Mouse (Mus musculus): ENCODE data around the gene Lpp. TPM values are rescaled to one million over a fixed set of nuclear protein-coding genes. Genes with fewer than 3 reads are reported as not detected.
A peak's percentile ranks its signal among the peaks of the same experiment; 100 is the strongest.

The Lpp gene
- polyA plus RNA-seq, 1 experiment from 2014 or later, result 51.0 TPM

DNA sequence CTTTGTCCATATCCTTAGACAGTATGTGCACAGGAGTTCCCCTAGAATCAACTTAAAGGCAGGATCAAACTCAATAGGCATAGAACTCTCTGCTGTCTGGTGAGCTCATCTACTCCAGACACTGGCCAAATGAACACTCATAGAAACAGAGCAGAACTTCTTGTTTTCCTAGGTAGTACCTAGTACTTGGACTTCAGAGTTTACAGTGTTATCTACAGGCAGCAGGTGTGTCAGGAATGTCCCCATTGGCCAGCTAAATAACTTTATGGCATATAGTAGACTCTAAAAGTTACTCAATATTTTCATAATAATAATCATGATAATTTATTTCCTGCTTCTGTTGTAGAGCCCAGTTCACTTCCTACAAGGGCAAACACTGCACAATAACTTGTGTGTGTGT, 16.8 kb upstream of the Lpp start:
- Histone ChIP-seq H3K9ac (no peak overlapping the region), H3K9me3 (no peaks in the 10 kb centered on the region), H3K27ac (no peak overlapping the region), H3K4me2 (no peak overlapping the region), H3K36me3 (no peaks in the 10 kb centered on the region), H3K27me3 (no peaks in the 10 kb centered on the region), H3K4me3 (no peak overlapping the region), H3K4me1 (no peaks in the 10 kb centered on the region)
- ATAC-seq (ENCODE audit: insufficient number of reproducible peaks, low FRiP score, low TSS enrichment, low read depth), result no peak

DNA sequence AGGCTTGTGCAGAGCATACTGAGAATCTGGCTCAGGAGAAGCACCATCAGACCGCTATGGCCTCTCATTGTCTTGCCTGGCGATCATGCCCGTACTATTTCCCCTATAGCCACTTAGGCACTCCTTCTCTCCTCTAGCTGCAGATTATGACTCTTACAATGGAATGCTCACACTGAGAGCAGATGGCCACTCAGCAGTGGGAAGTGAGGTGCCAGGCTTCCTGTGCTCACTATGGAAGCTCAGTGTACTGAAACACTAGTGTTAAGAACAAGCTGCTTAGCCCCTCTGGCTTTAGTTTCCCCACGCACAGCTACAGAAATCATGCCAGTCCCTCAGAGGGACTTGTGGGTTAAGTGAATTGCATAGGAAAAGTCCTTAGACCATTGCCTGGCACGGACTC, 2.7 kb upstream of the Lpp start:
- no peak overlapping the region for H3K9ac ChIP-seq
- no peaks in the 10 kb centered on the region for H3K36me3 ChIP-seq
- H3K27me3 ChIP-seq, result no peaks in the 10 kb centered on the region
- peaks cover 18% of the 10 kb centered on the region for H3K4me1 ChIP-seq
- 88% methylated on average over 5 of the region's 5 CpGs for WGBS
- ATAC-seq (ENCODE audit: insufficient number of reproducible peaks, low FRiP score, low TSS enrichment, low read depth), result no peak
- no peak overlapping the region for H3K4me3 ChIP-seq
- no peaks in the 10 kb centered on the region for H3K9me3 ChIP-seq
- no peak overlapping the region for H3K4me2 ChIP-seq
- no peak overlapping the region for H3K27ac ChIP-seq

DNA sequence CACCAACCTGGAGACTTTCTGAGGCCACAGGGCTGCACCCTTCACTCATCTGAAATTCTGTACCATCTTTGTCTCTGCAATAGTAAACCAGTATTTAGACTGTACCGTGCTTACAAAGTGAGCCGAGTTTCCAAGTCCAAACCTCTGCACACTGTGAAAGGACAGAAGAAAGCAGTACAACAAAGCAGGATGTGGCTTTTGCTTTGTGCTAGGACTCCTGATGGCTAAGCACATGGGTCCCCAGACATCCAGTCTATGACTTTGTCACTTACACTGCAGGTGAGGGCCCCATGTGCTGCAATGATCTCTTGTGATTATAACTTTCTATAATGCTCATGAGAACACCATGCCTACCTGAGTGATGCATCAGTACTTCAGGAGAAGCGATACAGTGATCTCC, 2.2 kb upstream of the Lpp start:
- WGBS, result 79% methylated on average over 3 of the region's 3 CpGs
- H3K4me1 ChIP-seq, result peaks cover 18% of the 10 kb centered on the region
- no peak for ATAC-seq (ENCODE audit: insufficient number of reproducible peaks, low FRiP score, low TSS enrichment, low read depth)

DNA sequence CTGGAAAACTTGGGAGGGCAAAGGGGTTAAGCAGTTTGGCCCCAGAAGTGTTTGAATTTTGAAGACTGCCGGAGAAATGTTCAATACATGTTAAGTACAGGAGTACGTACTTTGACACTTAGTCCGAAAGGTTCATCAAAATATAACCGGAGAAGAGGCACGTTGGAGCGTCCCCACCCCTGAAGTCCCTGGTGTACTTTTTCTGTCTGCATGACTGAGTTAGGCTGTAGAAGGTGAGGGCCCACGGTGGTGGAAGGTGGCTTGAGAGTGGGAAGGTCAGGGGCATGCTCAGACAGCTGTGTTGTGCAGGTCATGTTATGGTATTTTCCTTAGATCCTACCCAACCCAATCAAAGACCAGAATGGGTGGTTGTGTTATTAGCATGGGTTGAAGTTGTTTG, 1.4 kb upstream of the Lpp start:
- WGBS, result 87% methylated on average over 7 of the region's 7 CpGs
- no peak for ATAC-seq (ENCODE audit: insufficient number of reproducible peaks, low FRiP score, low TSS enrichment, low read depth)
- no peaks in the 10 kb centered on the region for H3K27me3 ChIP-seq
- peaks cover 26% of the 10 kb centered on the region for H3K4me1 ChIP-seq
- H3K27ac ChIP-seq, result peak overlapping the region; percentile 99
- no peak overlapping the region for H3K4me2 ChIP-seq
- no peaks in the 10 kb centered on the region for H3K9me3 ChIP-seq
- no peak overlapping the region for H3K9ac ChIP-seq
- H3K36me3 ChIP-seq, result no peaks in the 10 kb centered on the region
- peak overlapping the region; percentile 86; the same call in 1 of the 2 replicates for H3K4me3 ChIP-seq

More for the DNA sequence above, 2.2 kb upstream of the Lpp start:
- H3K36me3 ChIP-seq, result no peaks in the 10 kb centered on the region
- no peaks in the 10 kb centered on the region for H3K27me3 ChIP-seq
- no peaks in the 10 kb centered on the region for H3K9me3 ChIP-seq
- H3K27ac ChIP-seq, result no peak overlapping the region
- no peak overlapping the region for H3K9ac ChIP-seq
- no peak overlapping the region for H3K4me2 ChIP-seq
- no peak overlapping the region for H3K4me3 ChIP-seq

DNA sequence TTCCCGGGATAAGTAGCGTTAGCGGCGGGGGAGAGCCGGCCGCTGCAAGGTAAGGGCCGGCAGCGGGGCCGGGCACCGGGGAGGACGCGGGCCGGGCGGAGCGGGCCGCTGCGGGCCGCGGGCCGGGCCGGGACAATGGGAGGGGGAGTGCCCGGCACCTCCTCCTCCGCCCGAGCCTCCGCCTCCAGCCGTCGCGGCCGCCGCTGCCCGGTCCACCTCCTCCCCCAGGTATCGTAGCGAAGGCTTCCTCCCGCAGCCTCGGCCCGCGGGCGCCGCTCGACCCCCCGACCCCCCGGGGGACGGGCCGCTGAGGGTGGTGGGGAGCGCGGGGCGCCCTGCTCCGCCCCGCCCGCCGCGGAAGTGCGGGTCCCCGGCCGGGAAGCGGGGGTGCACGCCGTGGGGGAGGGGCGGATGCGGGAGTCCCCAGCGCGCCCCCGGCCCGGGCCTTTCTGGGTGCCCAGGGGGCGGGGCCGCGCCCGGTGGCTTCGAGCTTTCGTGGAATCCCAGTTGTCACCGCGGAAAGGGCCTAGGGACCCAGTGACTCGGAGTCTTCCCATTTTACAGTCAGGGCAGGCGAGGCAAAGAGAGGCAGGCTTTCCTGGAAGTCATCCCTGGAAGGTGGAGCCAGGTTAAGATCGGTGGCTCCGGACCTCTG, 376 bp downstream of the Lpp start:
- H3K36me3 ChIP-seq, result no peaks in the 10 kb centered on the region
- peaks cover 39% of the 10 kb centered on the region for H3K4me1 ChIP-seq
- H3K4me3 ChIP-seq, result peak overlapping the region; percentile 86
- H3K9ac ChIP-seq, result peak overlapping the region; percentile 90
- ATAC-seq (ENCODE audit: insufficient number of reproducible peaks, low FRiP score, low TSS enrichment, low read depth), result peak; percentile 48
- peak overlapping the region; percentile 99 for H3K27ac ChIP-seq
- no peaks in the 10 kb centered on the region for H3K27me3 ChIP-seq
- H3K9me3 ChIP-seq, result no peaks in the 10 kb centered on the region
- peak overlapping the region; percentile 63 for H3K4me2 ChIP-seq
- under 1% methylated on average over 44 of the region's 76 CpGs for WGBS

DNA sequence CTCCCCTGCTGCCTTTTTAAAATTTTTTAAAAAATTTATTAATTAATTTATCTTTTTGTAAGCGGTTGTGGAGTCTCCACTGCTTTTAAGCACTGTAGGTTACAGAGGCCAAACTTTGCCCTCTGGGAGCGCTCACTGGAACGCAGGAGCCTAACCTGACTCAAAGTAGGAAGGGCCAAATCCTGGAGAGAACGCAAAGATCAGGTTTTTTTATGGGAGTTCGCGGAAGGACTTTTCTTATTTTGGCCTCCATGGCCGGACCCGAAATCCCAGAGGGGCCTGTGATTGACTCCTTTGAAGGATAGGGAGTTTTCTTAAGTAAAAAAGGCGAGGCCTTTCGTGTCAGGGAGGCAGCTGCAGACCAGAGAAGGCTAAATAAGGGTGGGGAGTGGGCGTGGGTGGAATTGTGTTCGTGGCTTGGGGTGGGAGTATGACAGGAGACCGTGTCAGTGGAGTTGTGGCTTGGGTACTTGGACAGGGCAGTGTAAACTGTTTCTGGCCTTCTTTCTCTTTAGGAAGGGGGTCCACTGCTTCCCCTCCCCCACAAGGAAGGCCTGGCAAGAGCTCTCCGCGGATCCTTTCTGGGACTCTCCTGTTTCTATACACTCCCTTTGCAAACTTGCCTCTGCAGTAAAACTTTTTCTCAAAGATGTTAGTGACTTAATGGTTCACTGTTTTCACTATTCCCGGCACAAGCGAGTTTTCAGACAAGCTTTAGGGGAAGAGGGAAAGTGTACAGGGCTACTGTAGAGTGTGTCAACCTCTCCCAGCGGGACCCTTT, 1.1 kb downstream of the Lpp start:
- H3K27me3 ChIP-seq, result no peaks in the 10 kb centered on the region
- 5% methylated on average over 18 of the region's 18 CpGs for WGBS
- H3K4me2 ChIP-seq, result peak overlapping the region; percentile 63
- H3K4me1 ChIP-seq, result peaks cover 41% of the 10 kb centered on the region
- no peaks in the 10 kb centered on the region for H3K36me3 ChIP-seq
- H3K27ac ChIP-seq, result peak overlapping the region; percentile 99
- no peaks in the 10 kb centered on the region for H3K9me3 ChIP-seq
- H3K9ac ChIP-seq, result peak overlapping the region; percentile 90
- peak overlapping the region; percentile 86 for H3K4me3 ChIP-seq
- no peak for ATAC-seq (ENCODE audit: insufficient number of reproducible peaks, low FRiP score, low TSS enrichment, low read depth)

DNA sequence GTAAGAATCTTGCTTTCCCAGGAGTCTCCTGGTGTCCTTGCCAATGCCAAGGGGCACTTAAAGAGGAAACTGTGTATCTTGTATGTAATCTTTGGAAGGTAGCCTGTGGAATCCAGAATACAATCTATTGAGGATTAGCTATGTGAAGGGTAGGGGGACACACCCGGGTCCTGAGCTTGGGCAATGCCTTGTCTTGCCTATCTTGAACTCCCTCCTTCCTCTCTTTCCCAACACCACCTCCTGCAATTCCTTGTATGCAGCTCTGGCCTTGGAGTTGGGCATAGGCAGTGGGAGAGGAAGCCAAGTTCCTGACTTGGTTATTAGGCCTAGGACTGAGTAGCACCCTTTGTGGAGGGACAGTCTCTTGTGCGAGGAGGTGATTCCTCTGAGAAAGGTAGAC, 1.8 kb downstream of the Lpp start:
- no peak overlapping the region for H3K9ac ChIP-seq
- H3K9me3 ChIP-seq, result no peaks in the 10 kb centered on the region

DNA sequence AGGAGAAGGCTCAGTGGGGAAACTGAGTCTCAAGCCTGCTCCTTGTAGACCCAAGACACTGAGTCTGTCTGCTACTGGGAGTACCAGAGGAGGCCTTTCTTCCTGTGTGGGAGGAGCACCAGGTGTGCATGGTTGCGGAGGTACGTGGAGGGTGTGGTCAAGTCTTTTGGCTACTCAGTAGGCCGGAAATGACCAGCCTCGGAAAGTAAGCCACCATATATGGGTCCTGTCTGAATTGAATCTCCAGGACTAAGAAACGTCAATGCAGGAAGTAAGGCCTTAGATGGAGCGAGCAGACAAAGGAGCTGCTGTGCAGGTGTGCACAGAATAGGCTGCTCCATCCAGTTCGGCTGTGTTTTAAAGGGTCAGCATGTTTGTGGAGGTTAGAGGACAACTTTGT, 3.2 kb downstream of the Lpp start:
- Histone ChIP-seq H3K4me3 (no peak overlapping the region), H3K4me2 (no peak overlapping the region), H3K9ac (no peak overlapping the region), H3K27ac (no peak overlapping the region), H3K9me3 (no peaks in the 10 kb centered on the region), H3K27me3 (no peaks in the 10 kb centered on the region), H3K4me1 (peaks cover 41% of the 10 kb centered on the region), H3K36me3 (no peaks in the 10 kb centered on the region)
- no peak for ATAC-seq (ENCODE audit: insufficient number of reproducible peaks, low FRiP score, low TSS enrichment, low read depth)
- WGBS, result 78% methylated on average over 7 of the region's 7 CpGs

More for the DNA sequence above, 1.8 kb downstream of the Lpp start:
- Histone ChIP-seq H3K4me1 (peaks cover 41% of the 10 kb centered on the region), H3K27ac (peak overlapping the region; percentile 99), H3K4me2 (peak overlapping the region; percentile 63), H3K36me3 (no peaks in the 10 kb centered on the region), H3K27me3 (no peaks in the 10 kb centered on the region), H3K4me3 (peak overlapping the region; percentile 86)
- ATAC-seq (ENCODE audit: insufficient number of reproducible peaks, low FRiP score, low TSS enrichment, low read depth), result no peak
- 74% methylated on average over 2 of the region's 2 CpGs for WGBS

DNA sequence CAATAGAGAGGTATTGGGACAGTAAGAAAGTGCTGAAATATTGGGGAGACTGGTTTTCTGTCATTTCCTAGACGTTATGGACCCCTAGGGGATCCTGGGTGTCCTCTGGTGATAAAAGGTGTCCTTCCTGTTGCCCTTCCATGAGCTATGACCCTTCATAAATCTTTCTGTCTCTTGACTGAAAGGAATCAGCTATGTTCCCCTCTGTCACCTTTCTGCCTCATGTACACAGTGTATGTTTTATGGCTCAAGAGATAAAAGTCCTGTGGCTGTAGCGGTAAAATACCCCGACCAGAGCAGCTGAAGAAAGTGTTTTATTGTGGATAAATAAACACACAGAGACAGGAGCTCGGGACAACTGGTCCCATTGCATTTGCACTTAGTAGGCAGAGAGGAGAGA, 5.2 kb downstream of the Lpp start:
- Histone ChIP-seq H3K27me3 (no peaks in the 10 kb centered on the region), H3K4me1 (peaks cover 37% of the 10 kb centered on the region), H3K9ac (no peak overlapping the region), H3K9me3 (no peaks in the 10 kb centered on the region), H3K36me3 (0 out of 2 replicates have a peak, but pooled peaks cover 4% of the 10 kb centered on the region), H3K4me3 (no peak overlapping the region), H3K27ac (no peak overlapping the region), H3K4me2 (no peak overlapping the region)
- no peak for ATAC-seq (ENCODE audit: insufficient number of reproducible peaks, low FRiP score, low TSS enrichment, low read depth)
- 27% methylated on average over 4 of the region's 4 CpGs for WGBS

DNA sequence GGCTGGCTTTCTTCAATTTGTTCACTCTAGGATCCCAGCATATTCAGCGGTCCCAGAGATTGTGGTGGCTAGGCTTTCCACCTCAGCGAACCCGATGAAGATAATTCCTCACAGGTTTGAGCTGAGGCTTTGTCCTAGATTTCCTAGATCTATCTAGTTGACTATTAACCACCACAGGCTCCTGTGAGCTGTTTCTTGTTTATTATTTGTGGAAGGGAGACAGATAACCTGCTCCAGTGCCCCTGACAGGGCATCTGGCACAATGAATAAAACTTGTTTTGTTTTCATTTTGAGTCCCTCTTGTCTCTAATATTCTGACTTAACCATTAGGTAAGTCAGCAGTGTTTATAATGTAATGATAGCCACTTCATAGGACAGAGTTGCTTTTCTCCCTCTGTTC, 5.6 kb downstream of the Lpp start:
- Histone ChIP-seq H3K9ac (no peak overlapping the region), H3K4me1 (peaks cover 37% of the 10 kb centered on the region), H3K27me3 (no peaks in the 10 kb centered on the region), H3K9me3 (no peaks in the 10 kb centered on the region), H3K4me2 (no peak overlapping the region), H3K27ac (no peak overlapping the region), H3K36me3 (peaks cover 8% of the 10 kb centered on the region), H3K4me3 (no peak overlapping the region)
- WGBS, result 72% methylated on average over 3 of the region's 3 CpGs
- no peak for ATAC-seq (ENCODE audit: insufficient number of reproducible peaks, low FRiP score, low TSS enrichment, low read depth)

DNA sequence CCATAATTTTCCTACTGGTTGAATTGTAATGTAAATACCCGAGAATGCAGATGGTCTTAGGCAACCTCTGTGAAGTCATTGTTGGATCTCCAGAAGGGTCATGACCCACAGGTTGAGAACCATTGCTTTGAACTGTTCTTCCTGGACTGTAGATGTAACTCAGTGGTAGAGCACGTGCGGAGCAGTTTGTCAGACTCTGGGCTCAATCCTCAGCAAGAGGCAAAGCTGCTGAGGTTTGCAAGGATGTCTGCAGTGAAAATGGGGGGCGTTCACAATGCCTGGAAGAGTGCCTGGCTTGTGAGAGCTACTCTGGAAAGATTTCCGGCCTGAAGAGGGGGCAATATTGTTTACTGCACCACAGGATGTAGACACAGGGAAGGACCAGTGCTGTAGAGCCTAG, 6.2 kb downstream of the Lpp start:
- Histone ChIP-seq H3K4me1 (peaks cover 33% of the 10 kb centered on the region), H3K9me3 (no peaks in the 10 kb centered on the region), H3K36me3 (peaks cover 14% of the 10 kb centered on the region), H3K27me3 (no peaks in the 10 kb centered on the region), H3K9ac (no peak overlapping the region), H3K4me2 (no peak overlapping the region), H3K4me3 (no peak overlapping the region), H3K27ac (no peak overlapping the region)
- ATAC-seq (ENCODE audit: insufficient number of reproducible peaks, low FRiP score, low TSS enrichment, low read depth), result no peak
- WGBS, result 68% methylated on average over 5 of the region's 5 CpGs

DNA sequence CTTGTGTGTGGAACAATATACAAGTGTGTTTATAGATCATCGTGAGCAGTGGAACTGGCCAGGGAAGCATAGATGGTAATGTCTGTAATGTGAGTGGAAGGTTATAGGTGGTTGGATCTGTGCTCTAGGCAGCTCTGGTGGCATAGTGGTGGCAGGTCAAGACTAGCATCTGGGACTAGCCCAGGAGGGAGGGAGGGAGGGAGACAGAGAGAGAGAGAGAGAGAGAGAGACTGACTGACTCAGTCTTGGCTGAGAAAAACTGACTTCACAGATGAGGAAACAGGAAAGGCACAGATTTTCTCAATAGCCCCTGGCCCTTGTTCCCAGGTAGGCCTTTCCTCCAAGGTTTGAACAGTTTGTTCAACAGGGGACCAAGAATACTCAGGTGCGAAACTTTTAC, 7.5 kb downstream of the Lpp start:
- Histone ChIP-seq H3K36me3 (peaks cover 21% of the 10 kb centered on the region), H3K27ac (no peak overlapping the region), H3K27me3 (no peaks in the 10 kb centered on the region), H3K9me3 (no peaks in the 10 kb centered on the region), H3K4me1 (peaks cover 23% of the 10 kb centered on the region), H3K9ac (no peak overlapping the region), H3K4me3 (no peak overlapping the region), H3K4me2 (no peak overlapping the region)
- 82% methylated on average over 2 of the region's 2 CpGs for WGBS
- ATAC-seq (ENCODE audit: insufficient number of reproducible peaks, low FRiP score, low TSS enrichment, low read depth), result no peak

All from limb, embryonic 15.5 days (tissue).